Mouse (Mus musculus) left cerebral cortex, adult 2 months (tissue): ENCODE data around the gene Kap. TPM values are rescaled to one million over a fixed set of nuclear protein-coding genes. Genes with fewer than 3 reads are reported as not detected.
"Not testable (repeated sequence)": the region's sequence is repeated elsewhere in the genome, so short reads cannot be mapped to it uniquely, and the experiment has no call there.

Experiments used
- DNase-seq, 2 experiments: peaks; one replicate each; pipeline ENCODE4 v3.0.0; 2021 to 2022; ENCODE audit warnings: low spot score in 2 of 2, mixed read lengths in 1 of 2; ENCODE audit errors: extremely low spot score in 1 of 2
- H3K27ac ChIP-seq: fragments of 200-600 bp; 2 replicates; pipeline ENCODE4 v1.8.1; 2022
- H3K4me3 ChIP-seq: fragments of 200-600 bp; 2 replicates; pipeline ENCODE4 v1.8.1; 2022
- CTCF ChIP-seq: fragments of 200-600 bp; IDR thresholded peaks from 2 replicates; pipeline ENCODE4 v1.8.1; 2022; ENCODE audit warnings: antibody characterized with exemption, mild to moderate bottlenecking, moderate library complexity
- intact Hi-C: fragments of 180-260 bp; cut with DNase I; formaldehyde crosslinking; loops from one replicate; pipeline ENCODE4 v1.15.1; 2025
- long read RNA-seq, 2 experiments: library from polyadenylated mRNA; stranded (forward); transcript quantifications; one replicate each; pipeline ENCODE4 v2.0.0; 2021; ENCODE audit warnings: borderline mapping rate in 2 of 2
- total RNA-seq, 2 experiments: library from RNA; stranded (reverse); gene quantifications; 2 replicates each; pipeline ENCODE4 v1.2.3; 2021

Gene Kap
- total RNA-seq, result not detected
- long read RNA-seq, experiment 1, result 0 reads
- long read RNA-seq, experiment 2, result 0 reads

DNA sequence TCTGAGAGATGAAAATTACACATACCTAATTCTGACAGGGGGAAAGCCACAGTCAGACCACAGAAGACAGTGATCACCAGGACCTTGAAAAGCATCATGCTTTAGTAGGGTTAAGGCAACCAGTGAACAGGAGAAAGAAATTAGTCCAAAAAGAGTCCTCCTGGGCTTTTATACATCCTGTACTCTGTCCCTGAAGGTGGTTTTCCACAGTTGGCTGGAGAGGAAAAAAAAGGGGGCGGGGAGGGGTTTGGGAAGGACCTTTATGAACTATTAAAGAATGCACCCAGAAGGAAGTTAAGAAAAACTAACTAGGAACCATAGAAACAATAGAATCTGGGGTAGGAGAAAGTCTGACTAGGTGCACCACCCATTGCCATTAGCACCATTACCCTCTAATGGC, at the start of gene Kap:
Gene Kap, minus strand, starts transcription at position 237 of the 400 bp plus-strand sequence.
- Histone ChIP-seq H3K27ac (no peak within 1 kb of the TSS), H3K4me3 (no peak within 1 kb of the TSS)
- no peak for DNase-seq
- intact Hi-C loops, result no loop called here
- no peak for TF ChIP-seq CTCF

- no peak for TF ChIP-seq CTCF
- intact Hi-C loops, result no loop called here
- H3K27ac ChIP-seq, result no peak overlapping the region
These were observed 32.4 kb upstream of the Kap start for GRCm38 (mm10) chr6:133885871-133886415.

DNA sequence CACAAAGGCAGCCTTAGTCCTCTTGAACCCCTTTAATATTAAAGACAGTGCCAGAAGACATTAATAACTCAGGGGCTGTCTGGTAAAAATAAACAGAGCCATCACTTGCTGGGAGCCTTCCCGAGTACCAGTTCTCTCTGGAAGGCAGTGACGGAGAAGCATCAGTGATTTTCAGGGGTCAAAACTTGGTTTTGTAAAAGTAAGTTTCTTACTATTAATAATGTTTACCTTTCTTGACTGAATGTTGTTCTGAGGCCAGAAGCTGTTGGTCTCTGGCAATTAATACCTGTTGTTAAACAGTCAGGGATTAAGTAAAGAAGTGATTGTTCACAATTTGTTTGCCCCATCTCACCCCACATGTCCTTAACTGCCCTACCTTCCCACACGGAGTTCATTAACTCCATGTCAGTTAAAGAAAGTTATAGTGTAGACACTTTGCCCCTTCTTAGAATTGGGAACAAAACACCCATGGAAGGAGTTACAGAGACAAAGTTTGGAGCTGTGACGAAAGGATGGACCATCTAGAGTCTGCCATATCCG, 30.0 kb upstream of the Kap start:
- H3K27ac ChIP-seq, result no peak overlapping the region
- intact Hi-C loops, result no loop called here
- TF ChIP-seq CTCF, result no peak
- no peak overlapping the region for H3K4me3 ChIP-seq
- no peak for DNase-seq

More at GRCm38 (mm10) chr6:133885871-133886415, 32.4 kb upstream of the Kap start:
- H3K4me3 ChIP-seq, result no peak overlapping the region
- DNase-seq, result no peak

GRCm38 (mm10) chr6:133875906-133876462, 22.4 kb upstream of the Kap start:
- intact Hi-C loops, result loop anchor here (5.0 to 10.0 kb wide), 2 partner anchors 169 to 1221 kb away; partner anchors contain the start of genes A630073D07Rik and Tas2r120
- Histone ChIP-seq H3K4me3 (no peak overlapping the region), H3K27ac (no peak overlapping the region)
- peak; percentile 67 for TF ChIP-seq CTCF
- DNase-seq, result peak; percentile 22 to 24

GRCm38 (mm10) chr6:133872667-133873066, 19.1 kb upstream of the Kap start:
- TF ChIP-seq CTCF, result no peak
- H3K4me3 ChIP-seq, result no peak overlapping the region
- H3K27ac ChIP-seq, result no peak overlapping the region
- intact Hi-C loops, result loop anchor here (10.0 kb wide), 1 partner anchor 1218 kb away; the partner anchor contains the start of genes A630073D07Rik and Tas2r120
- no peak for DNase-seq

- no peak for TF ChIP-seq CTCF
- intact Hi-C loops, result loop anchor here (10.0 kb wide), 1 partner anchor 1216 kb away; the partner anchor contains the start of genes A630073D07Rik and Tas2r120
- H3K27ac ChIP-seq, result no peak overlapping the region
These were observed 17.6 kb upstream of the Kap start for GRCm38 (mm10) chr6:133871131-133871530.

DNA sequence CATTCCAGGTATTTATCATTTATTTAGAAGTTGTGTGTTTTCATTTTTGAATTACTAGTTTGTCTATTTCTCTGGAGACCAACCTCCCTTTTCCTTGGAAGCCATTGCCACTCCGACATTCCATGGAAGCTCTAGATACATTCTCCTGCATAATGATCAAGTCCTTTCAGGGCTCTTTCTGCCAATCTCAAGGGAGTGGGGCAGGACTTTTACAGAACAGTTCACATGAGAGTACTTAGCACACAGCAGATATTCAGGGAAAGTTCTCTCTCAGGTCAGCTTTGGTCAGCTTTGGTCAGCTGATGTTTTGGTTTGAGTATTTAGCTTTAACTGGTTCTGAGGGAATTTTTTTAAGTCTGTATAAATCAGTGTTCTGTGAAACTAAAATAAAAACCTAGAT, 14.8 kb upstream of the Kap start:
- intact Hi-C loops, result no loop called here
- no peak overlapping the region for H3K27ac ChIP-seq

More at GRCm38 (mm10) chr6:133871131-133871530, 17.6 kb upstream of the Kap start:
- no peak overlapping the region for H3K4me3 ChIP-seq
- DNase-seq, result no peak

DNA sequence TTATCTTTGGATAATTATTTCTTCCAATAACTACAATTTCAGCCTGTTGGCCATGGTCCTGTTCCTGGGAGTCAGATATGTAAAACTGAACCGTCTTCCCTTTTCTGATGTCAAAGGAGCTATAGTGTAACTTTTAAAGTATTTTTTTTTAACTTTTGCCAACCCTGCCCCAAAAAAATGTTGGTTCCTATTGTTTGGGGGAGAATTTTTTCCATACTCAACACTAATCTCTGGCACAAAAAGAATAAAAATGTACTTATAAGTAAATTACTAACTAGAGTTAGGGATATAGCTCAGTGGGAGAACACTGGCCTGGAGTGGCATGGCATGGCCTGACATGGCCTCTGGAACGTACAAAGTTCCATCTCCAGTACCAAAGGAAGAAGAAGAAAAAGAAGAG, 2.3 kb upstream of the Kap start:
- Histone ChIP-seq H3K27ac (no peak overlapping the region), H3K4me3 (no peak overlapping the region)
- TF ChIP-seq CTCF, result no peak
- intact Hi-C loops, result no loop called here
- DNase-seq, result no peak

More for the DNA sequence above, 14.8 kb upstream of the Kap start:
- no peak for TF ChIP-seq CTCF
- DNase-seq, result no peak
- H3K4me3 ChIP-seq, result no peak overlapping the region

GRCm38 (mm10) chr6:133849359-133849758, 4.2 kb downstream of the Kap start:
- intact Hi-C loops, result no loop called here
- TF ChIP-seq CTCF, result no peak
- H3K4me3 ChIP-seq, result no peak overlapping the region
- no peak overlapping the region for H3K27ac ChIP-seq
- no peak for DNase-seq

DNA sequence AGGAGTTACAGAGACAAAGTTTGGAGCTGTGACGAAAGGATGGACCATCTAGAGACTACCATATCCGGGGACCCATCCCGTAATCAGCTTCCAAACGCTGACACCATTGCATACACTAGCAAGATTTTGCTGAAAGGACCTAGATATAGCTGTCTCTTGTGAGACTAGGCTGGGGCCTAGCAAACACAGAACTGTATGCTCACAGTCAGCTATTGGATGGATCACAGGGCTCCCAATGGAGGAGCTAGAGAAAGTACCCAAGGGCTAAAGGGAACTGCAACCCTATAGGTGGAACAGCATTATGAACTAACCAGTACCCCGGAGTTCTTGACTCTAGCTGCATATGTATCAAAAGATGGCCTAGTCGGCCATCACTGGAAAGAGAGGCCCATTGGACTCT, 4.7 kb downstream of the Kap start:
- H3K4me3 ChIP-seq, DNase-seq, intact Hi-C loops, H3K27ac ChIP-seq: not testable (repeated sequence)

- H3K4me3 ChIP-seq, DNase-seq, H3K27ac ChIP-seq, intact Hi-C loops: not testable (repeated sequence)
These were observed 15.1 kb downstream of the Kap start for GRCm38 (mm10) chr6:133838296-133838995.

DNA sequence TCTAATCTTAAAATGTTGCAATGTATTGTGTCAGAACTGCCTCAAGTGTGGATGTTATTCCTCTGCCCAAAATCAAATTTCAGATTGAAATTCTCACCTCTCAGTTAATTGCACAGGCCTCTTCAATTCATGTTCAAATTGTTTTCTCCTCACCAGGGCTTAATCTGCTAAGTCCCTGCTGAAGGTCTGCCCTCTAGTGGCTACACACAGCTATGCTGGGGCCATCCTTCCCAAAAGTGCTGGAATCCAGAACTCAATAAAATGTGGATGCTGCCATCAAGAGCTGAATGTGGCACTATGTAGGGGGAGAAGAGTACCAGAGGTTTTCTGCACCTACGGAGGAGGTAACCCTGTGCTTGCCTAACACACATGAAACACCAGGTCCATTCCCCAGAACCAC, 41.2 kb downstream of the Kap start:
- H3K4me3 ChIP-seq, result no peak overlapping the region
- DNase-seq, result peak in 1 of 2 experiments; percentile 20
- intact Hi-C loops, result no loop called here
- no peak overlapping the region for H3K27ac ChIP-seq
- TF ChIP-seq CTCF, result peak; percentile 65

Other genes with a start within 250 kb of the Kap start
- 10 to 100 TPM; 18.7 to 19.3 TPM for gene Etv6, start 181.9 kb upstream of the Kap start, total RNA-seq